Mouse (Mus musculus) lung, postnatal 0 days (tissue): Measurements from ENCODE around the gene Slc9a1.

Source experiments
- CTCF ChIP-seq: IDR thresholded peaks from 2 replicates; pipeline ENCODE4 v1.5.1; 2016; ENCODE audit warnings: antibody characterized with exemption, mild to moderate bottlenecking
- EP300 ChIP-seq: IDR thresholded peaks from 2 replicates; pipeline ENCODE4 v1.6.1; 2016; ENCODE audit warnings: antibody characterized with exemption, mild to moderate bottlenecking, control low read depth

DNA sequence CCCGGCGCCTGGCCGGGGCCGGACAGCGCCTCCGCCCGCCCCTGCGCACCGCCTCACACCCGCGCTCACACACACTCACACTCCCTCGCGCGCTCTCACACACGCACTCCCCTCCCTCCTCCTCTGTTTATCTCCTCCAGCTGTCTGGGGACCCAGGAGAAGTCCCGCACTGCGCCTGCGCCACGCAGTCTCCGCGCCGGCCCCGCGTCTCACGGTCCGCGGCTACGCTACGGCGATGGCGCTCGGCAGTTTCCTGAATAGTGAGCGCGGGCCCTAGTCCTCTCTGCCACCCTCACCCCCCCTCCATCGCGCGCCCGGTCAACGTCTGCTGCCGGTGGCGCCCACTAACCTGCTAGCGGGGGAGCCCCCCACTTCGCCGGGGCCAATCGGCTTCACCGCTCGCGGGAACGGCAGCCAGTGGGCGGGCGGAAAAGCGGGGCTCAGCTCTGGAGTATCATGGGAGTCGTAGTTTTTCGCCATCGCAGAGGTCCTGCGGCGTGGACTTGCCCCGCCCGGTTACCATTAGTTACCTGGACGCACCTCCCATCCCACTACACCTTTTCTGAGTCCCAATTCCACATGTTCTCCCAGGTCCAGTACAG is 30.3 kb upstream of the Slc9a1 start:
- 0 out of 2 replicates have a peak, but pooled peaks have one; percentile 4 for TF ChIP-seq CTCF
- TF ChIP-seq EP300 = no peak
